Mouse (Mus musculus) G1E (cell line): Measurements from ENCODE around the gene Rnf114. TPM values are rescaled to one million over a fixed set of nuclear protein-coding genes. Genes with fewer than 3 reads are reported as not detected.

Experiments
- ATAC-seq: 2 replicates; pipeline ENCODE4 v1.8.0; 2016; ENCODE audit warnings: mild to moderate bottlenecking; ENCODE audit not compliant: insufficient number of reproducible peaks, poor library complexity, low FRiP score, severe bottlenecking; ENCODE audit errors: extremely low read depth
- DNase-seq: peaks from one replicate; pipeline ENCODE4 v3.0.0; 2012; ENCODE audit warnings: low spot score
- H3K27me3 ChIP-seq: 2 replicates; pipeline ENCODE4 v1.6.1; 2012; ENCODE audit warnings: mild to moderate bottlenecking, low read length, inconsistent platforms; ENCODE audit not compliant: insufficient read depth
- H3K36me3 ChIP-seq: replicated peaks from 2 replicates; pipeline ENCODE3; 2012; ENCODE audit warnings: mild to moderate bottlenecking, inconsistent platforms
- H3K4me1 ChIP-seq: 2 replicates; pipeline ENCODE4 v1.6.1; 2012; ENCODE audit warnings: low read depth, low read length, inconsistent platforms, mixed read lengths; ENCODE audit not compliant: insufficient read depth
- H3K4me3 ChIP-seq: 2 replicates; pipeline ENCODE4 v1.5.1; 2012; ENCODE audit warnings: low read depth, mild to moderate bottlenecking, inconsistent platforms, low read length, moderate library complexity, mixed read lengths
- H3K9me3 ChIP-seq: replicated peaks from 2 replicates; pipeline ENCODE4 v1.6.1; 2012; ENCODE audit warnings: inconsistent platforms
- CTCF ChIP-seq: IDR thresholded peaks from 2 replicates; pipeline ENCODE4 v1.5.1; 2012; ENCODE audit warnings: low read depth, low read length, inconsistent platforms, mixed read lengths
- GATA1 ChIP-seq: IDR thresholded peaks from 2 replicates; pipeline ENCODE4 v1.6.1; 2012; ENCODE audit warnings: borderline replicate concordance, low read length, inconsistent platforms, mixed read lengths
- GATA2 ChIP-seq: IDR thresholded peaks from 2 replicates; pipeline ENCODE4 v1.6.1; 2012; ENCODE audit warnings: low read depth, low read length, inconsistent platforms, borderline replicate concordance
- POLR2AphosphoS5 ChIP-seq: IDR thresholded peaks from 2 replicates; pipeline ENCODE4 v1.6.1; 2012; ENCODE audit warnings: low read depth, low read length, inconsistent platforms; ENCODE audit not compliant: insufficient replicate concordance
- TAL1 ChIP-seq: conservative IDR thresholded peaks from 2 replicates; pipeline ENCODE4 v1.6.1; 2012; ENCODE audit warnings: low read depth, low read length, inconsistent platforms, mixed read lengths
- polyA plus RNA-seq: library from polyadenylated mRNA; stranded (reverse); fragments of >175 nt; gene quantifications from 2 replicates; pipeline ENCODE4 v1.2.3, GENCODE M21; 2012
- total RNA-seq, 2 experiments: library from RNA; stranded (forward) in 1 of 2; stranded (reverse) in 1 of 2; fragments of 200-1000 nt in 1 of 2; fragments of >200 nt in 1 of 2; fragmentation: Nextera tagmentation in 1 of 2; gene quantifications; 2 replicates each; pipeline ENCODE4 v1.2.3; 2014 to 2017

The Rnf114 gene
- total and polyA plus RNA-seq, 3 experiments, result 18.4 to 41.5 (median 32.1) TPM

DNA sequence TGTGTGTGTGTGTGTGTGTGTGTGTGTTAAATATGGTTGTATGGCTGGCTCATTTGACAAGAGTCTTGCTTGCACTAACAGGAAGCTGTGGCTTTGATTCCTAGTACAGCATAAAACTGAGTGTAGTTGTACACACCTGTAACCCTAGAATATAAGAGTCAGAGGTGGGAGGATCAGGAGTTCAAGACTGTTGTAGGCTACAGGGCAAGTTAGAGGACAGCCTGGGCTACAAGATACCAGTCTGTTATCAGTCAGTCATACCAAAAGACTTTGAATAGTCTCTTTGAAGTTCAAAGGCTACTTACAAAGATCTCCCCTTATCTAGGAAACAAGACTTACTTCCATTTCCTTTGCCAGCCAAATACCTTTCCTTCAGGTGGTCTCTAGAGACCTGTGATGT is 41.4 kb downstream of the Rnf114 start:
- no peaks in the 10 kb centered on the region for H3K9me3 ChIP-seq
- H3K36me3 ChIP-seq, result no peaks in the 10 kb centered on the region
- TF ChIP-seq CTCF (no peak), TAL1 (no peak), POLR2AphosphoS5 (no peak), GATA2 (no peak), GATA1 (no peak)
- no peak for ATAC-seq
- no peak for DNase-seq
- peaks cover 48% of the 10 kb centered on the region for H3K27me3 ChIP-seq
- H3K4me3 ChIP-seq, result no peak overlapping the region
- peaks cover 7% of the 10 kb centered on the region; the same call in 1 of the 2 replicates for H3K4me1 ChIP-seq

DNA sequence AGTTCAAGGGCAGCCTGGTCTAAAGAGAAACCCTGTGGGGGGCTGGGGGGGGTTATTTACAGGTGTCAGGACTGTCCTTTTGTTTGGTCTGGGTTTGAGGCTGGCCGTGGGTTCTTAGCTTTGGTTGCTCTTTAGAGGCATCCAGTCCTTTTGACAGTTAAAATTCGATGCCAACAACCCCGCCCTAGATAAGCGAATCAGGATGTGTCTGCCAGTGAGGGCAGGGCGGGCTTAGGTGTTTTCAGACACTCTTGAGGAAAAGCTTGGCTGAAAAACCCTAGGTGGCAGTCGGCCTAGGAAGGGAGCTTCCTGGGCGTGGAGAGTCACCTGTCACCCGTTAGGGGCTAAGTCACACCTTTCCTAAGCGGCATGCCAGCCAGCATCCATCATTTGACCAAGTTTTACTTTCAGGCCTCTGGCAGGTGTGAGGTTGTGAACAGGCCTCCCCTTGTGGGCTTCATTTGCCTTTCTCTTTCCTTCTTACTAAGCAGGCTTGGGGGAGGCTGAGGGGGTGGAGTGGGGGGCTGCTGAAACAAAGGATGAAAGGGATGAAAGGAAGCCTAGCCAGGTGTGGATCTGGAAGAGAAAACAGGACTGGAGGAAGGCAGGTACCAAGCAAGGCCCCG is 44.0 kb downstream of the Rnf114 start:
- H3K9me3 ChIP-seq, result no peaks in the 10 kb centered on the region
- no peak overlapping the region for H3K4me3 ChIP-seq
- H3K27me3 ChIP-seq, result peaks cover 46% of the 10 kb centered on the region
- TF ChIP-seq CTCF (no peak), TAL1 (no peak), POLR2AphosphoS5 (no peak), GATA2 (no peak), GATA1 (no peak)
- H3K4me1 ChIP-seq, result peaks cover 7% of the 10 kb centered on the region; the same call in 1 of the 2 replicates
- ATAC-seq, result no peak
- no peak for DNase-seq
- H3K36me3 ChIP-seq, result no peaks in the 10 kb centered on the region

DNA sequence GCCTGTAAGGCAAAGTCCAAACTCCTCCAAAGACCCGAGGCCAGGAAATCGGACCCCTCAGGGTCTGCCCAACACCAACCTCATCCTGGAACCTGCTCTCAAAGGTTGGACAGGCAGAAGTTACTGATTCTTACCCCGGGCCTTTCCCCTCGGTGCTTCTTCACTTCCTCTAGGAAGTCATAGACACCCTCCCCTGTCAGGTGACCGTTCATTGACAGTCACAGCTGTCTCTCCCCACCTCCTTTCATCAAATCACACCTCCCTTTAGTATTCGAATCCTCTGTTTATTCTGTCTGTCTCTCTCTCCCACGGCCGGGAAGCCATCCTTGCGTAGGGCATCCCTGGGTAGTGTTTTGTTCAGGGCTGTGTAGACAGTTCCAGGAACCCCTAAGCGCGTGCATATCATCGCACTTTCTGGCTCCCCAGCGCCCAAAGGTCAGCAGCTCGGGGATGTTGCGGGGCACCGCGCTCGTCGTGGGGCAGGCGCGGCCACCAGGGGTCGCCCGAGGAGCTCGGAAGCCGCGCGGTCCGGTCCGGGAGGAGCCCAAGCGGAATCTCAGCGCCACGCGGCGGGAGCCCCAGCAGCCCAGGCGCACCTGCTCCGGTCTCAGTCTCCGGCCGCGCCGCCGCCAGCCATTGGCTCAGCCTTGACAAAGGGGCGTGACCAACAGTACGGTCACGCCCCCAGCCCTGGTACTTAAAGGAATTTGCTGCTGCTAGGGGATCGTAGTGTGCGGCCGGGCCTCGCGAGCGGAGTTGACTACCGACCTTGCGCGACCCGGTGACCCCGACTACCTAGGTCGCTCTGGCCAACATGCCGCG is 45.2 kb downstream of the Rnf114 start, which contains the start of gene Snai1:
Gene Snai1 (plus strand): TSS at position 720 of the 822 bp plus-strand sequence.
- TF ChIP-seq GATA1 (no peak), TAL1 (no peak), GATA2 (no peak), CTCF (peak; percentile 30; the same call in 1 of the 2 replicates)
- ATAC-seq (no peak), DNase-seq (peak; percentile 57)
- Histone ChIP-seq H3K4me1 (peaks cover 7% of the 10 kb centered on the region; the same call in 1 of the 2 replicates), H3K9me3 (no peaks in the 10 kb centered on the region), H3K4me3 (peak within 1 kb of the TSS; percentile 37; the same call in 1 of the 2 replicates), H3K27me3 (peaks cover 49% of the 10 kb centered on the region), H3K36me3 (no peaks in the 10 kb centered on the region)

DNA sequence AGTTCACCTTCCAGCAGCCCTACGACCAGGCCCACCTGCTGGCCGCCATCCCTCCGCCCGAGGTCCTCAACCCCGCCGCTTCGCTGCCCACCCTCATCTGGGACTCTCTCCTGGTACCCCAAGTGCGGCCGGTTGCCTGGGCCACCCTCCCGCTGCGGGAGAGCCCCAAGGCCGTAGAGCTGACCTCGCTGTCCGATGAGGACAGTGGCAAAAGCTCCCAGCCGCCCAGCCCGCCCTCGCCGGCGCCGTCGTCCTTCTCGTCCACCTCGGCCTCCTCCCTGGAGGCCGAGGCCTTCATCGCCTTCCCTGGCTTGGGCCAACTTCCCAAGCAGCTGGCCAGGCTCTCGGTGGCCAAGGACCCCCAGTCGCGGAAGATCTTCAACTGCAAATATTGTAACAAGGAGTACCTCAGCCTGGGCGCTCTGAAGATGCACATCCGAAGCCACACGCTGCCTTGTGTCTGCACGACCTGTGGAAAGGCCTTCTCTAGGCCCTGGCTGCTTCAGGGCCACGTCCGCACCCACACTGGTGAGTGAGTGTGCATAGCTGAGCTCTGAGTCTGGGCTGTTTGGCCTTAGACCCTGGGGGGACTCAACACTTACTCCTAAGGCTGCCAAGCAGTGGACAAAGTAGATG is 46.3 kb downstream of the Rnf114 start:
- DNase-seq, result no peak
- H3K27me3 ChIP-seq, result peaks cover 58% of the 10 kb centered on the region

DNA sequence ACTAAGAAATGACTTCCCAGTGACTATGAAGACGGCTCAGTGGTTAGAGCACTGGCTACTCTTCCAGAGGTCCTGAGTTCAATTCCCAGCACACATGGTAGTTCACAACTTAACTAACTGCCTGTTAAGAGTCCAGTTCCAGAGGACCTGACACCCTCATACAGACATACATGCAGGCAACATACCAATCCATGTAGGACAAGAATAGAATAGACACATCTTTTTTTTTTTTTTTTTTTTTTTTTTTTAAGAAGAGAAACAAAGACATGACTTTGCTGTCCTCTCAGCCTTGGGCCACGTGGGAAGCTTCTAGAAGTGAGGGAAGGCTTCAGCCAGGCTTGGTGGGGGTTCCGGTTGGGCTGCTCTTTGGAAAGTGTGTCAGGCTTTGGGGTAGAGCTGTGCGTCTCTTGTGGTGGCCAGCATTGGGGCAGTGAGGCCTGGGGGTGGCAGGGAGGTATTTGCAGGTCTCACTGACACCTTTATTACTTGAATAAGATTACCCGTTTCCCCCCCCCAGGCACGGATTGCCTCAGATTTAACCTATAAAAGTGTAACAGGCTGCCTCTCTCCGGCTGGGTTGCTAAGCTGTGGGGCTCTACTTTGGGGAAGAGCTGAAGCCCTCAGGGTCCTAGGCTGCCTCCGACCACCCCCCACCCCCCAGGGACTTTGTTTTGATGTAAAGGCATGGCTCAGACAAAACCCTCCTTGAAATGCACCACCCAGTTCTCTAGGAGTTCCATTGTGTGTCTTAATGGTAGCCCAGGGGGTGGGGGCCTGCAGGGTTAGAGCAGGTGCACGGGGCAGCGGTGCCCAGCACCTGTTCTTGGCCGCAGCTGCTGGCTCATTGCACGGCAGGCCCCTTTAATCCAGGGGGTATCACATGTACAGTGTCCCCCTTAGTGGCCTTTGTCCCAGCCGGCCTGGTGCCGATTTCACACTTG is 47.4 kb downstream of the Rnf114 start:
- DNase-seq (no peak), ATAC-seq (no peak)
- H3K36me3 ChIP-seq, result no peaks in the 10 kb centered on the region
- TF ChIP-seq CTCF (no peak), POLR2AphosphoS5 (no peak), GATA1 (no peak), TAL1 (no peak), GATA2 (no peak)
- peaks cover 65% of the 10 kb centered on the region for H3K27me3 ChIP-seq
- no peak overlapping the region for H3K4me3 ChIP-seq
- H3K9me3 ChIP-seq, result no peaks in the 10 kb centered on the region
- peaks cover 7% of the 10 kb centered on the region; the same call in 1 of the 2 replicates for H3K4me1 ChIP-seq

More for the DNA sequence above, 46.3 kb downstream of the Rnf114 start:
- no peak overlapping the region for H3K4me3 ChIP-seq
- no peak for TF ChIP-seq GATA2
- ATAC-seq, result no peak
- H3K4me1 ChIP-seq, result peaks cover 7% of the 10 kb centered on the region; the same call in 1 of the 2 replicates
- no peaks in the 10 kb centered on the region for H3K36me3 ChIP-seq
- no peaks in the 10 kb centered on the region for H3K9me3 ChIP-seq
